Mouse (Mus musculus) naive thymus-derived CD4-positive, alpha-beta T cell, adult 5 months (primary cell): ENCODE data around the gene Sumf2. TPM values are rescaled to one million over a fixed set of nuclear protein-coding genes. Genes with fewer than 3 reads are reported as not detected.

Experiments used
- polyA plus RNA-seq: library from polyadenylated mRNA; unstranded; fragments of 100-300 nt; shearing (Covaris generic); gene quantifications from one replicate; pipeline ENCODE4 v1.2.1, GENCODE M21; 2017

The Sumf2 gene
- 11.7 TPM for polyA plus RNA-seq

DNA sequence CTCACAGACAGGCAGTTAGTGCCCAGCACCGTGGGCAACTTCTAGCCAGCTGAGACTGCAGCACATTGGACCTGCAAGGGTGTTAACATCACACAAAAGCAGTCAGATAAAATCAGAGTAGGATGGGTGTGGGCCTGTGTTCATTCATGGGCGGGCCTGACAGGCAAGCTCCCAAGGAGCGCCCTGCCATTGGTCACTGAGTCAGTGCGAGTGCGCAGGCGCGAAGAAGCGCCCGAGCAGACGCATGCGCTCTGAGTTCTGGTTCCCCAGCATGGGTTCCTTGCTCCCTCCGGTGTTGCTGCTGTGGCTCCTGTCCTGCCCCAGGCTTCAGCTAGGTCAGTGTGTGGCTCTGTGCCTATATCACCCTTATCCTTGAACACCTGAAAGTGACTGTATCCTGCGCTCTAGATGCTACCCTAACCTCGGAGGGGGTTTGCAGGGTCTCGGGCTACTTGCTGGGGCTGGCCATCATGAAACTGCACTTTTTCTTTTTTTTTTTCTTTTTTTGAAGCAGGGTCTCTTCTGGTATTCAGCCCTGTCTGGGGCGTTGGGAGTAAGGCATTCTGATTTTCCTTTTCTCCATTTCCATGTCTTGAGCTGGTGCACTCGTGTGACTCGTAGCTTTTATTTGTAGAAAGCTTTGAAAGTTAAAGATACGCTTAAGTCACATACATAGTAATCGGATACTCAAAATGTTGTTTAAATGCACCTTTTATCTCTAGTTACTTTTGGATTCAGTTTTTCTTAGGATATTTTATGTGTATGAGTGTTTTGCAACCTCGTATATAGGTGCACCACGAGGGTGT lies at the start of gene Sumf2:
TSS of gene Sumf2 (plus strand) at position 235 of the 806 bp plus-strand sequence.

GRCm38 (mm10) chr5:129886911-129887636 lies 40.3 kb downstream of the Sumf2 start, which contains the start of gene Chchd2:
Gene Chchd2 (minus strand): TSS chr5:129887470.

DNA sequence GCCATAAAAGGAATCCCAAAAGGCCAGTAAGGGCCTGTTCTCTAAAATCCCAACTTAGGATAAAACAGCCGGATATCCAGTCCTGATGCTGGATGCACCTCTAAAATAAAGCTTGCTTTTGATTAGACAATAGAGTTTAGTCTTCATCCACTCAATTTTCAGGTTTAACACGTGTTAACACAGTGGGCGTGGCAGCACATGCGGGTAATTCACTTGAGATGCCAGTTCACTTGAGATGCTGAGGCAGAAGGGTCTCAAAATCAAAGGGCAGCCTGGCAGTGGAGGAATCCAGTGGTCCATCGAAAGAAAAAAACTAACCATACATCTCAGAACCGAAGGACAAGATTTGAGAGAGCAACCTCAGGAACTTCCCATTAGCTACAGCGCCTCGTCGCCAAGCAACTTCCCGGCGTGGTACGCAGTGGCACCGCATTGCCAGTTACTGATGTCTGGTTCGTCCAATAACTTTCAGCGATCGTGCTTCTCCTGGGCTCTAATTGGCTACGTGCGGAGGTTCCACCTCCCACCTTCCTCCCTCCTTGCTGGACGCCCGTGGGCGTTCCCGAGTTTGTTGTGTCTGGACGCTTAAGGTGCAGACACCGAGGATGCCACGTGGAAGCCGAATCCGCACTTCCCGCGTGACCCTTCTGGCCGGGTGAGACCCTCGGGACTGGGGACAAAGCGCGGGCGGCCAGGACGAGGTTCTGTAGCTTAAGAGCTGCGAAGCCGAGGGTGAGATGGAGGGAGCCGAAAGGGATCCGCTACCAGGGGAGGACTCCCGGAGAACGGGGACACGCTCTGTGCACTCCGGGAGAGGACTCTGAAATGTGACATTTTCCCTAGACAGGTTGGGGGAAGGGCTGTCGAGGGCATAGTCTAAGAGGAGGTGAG lies 48.7 kb downstream of the Sumf2 start, which contains the start of gene Zbed5:
TSS of gene Zbed5 (plus strand) at position 526 of the 891 bp plus-strand sequence.

DNA sequence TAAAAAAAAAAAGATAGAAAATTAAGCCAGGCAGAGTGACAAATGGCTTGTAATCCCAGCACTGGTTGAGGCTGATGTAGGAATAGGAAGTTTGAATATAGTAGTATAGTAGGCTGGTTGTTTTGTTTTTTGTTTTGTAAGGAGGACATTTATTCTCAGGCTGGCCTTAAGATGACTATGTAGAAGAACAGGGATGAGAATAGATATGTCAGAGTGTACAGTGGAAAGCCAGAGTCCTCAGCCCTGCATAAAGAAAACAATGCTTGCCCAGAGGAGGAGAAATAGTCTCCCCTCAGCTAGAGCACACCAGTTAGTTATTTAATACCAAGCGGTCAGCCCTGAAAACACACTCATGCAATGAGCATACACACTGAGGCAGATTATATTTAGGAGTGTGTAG lies 51.7 kb downstream of the Sumf2 start, which contains the start of gene Phkg1:
TSS of gene Phkg1 (minus strand) at position 101 of the 400 bp plus-strand sequence.

GRCm38 (mm10) chr5:129908242-129908965 lies 61.6 kb downstream of the Sumf2 start, which contains the start of gene Nupr1l:
Gene Nupr1l (plus strand): TSS chr5:129908540.

Other genes starting within 250 kb of the Sumf2 start
- 0.72 TPM for gene Zfp11, start 176.9 kb upstream of the Sumf2 start, polyA plus RNA-seq
- not detected for gene Sept14, start 138.5 kb upstream of the Sumf2 start, polyA plus RNA-seq
- gene Mrps17, start 131.5 kb upstream of the Sumf2 start, polyA plus RNA-seq, result 67.4 TPM
- 26.3 TPM for gene Nipsnap2, start 121.9 kb upstream of the Sumf2 start, polyA plus RNA-seq
- gene Psph, start 59.5 kb upstream of the Sumf2 start, polyA plus RNA-seq, result 26.9 TPM
- 425 TPM for gene Chchd2, start 40.5 kb downstream of the Sumf2 start, polyA plus RNA-seq
- gene Zbed5, start 48.7 kb downstream of the Sumf2 start, polyA plus RNA-seq, result 0.67 TPM
- 0.32 TPM for gene Phkg1, start 51.6 kb downstream of the Sumf2 start, polyA plus RNA-seq
- gene Nupr1l, start 61.6 kb downstream of the Sumf2 start, polyA plus RNA-seq, result 0.25 TPM
- gene Vkorc1l1, start 95.0 kb downstream of the Sumf2 start, polyA plus RNA-seq, result 17.5 TPM
- 16.6 TPM for gene Gusb, start 156.1 kb downstream of the Sumf2 start, polyA plus RNA-seq
- 36.9 TPM for gene Asl, start 182.3 kb downstream of the Sumf2 start, polyA plus RNA-seq
- 18.6 TPM for gene Crcp, start 182.3 kb downstream of the Sumf2 start, polyA plus RNA-seq
- gene Tpst1, start 226.3 kb downstream of the Sumf2 start, polyA plus RNA-seq, result 9.6 TPM